Mouse (Mus musculus): ENCODE measurements around the gene Cfap299.

Gene Cfap299

DNA sequence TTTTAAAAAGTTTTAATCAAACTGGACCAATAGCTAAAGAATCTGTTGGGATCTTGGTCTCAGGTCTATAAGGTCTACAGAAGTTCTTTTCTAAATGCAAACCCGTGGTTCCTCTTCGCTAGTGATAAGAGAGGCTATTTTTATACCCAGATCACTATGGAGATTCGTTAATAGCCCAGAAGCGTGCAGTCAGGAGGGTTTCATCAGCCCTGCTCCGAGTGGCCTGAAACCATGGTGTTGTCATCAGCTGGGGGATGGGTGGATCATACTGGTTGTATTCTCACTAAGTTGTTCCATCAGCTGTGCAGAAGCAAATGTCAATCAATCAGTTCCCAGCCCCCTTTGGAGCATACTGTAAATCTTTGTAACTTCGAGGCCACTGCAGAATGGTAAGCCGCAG is 193.9 kb downstream of the Cfap299 start:
- WGBS, result 58% methylated on average over 7 of the region's 7 CpGs

DNA sequence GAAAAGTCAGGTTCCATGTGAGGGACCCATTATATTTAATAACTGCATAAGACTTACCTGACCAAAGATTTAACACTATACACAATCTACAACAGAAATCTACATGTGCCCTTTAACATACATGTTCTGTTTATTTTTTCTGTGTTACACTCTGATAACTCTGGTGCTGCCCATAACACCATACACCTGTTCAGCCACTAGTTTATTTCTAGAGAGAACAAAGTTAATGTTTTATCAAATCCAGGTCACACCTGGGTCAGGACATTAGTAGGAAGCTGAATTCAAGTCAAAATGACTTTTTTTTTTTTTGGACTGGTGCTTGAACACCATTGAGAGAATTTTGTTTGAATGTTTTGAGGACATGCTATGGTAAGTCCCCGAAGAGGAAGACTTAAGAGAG is 194.7 kb downstream of the Cfap299 start:
- 95% methylated on average over 1 of the region's 1 CpGs for WGBS

DNA sequence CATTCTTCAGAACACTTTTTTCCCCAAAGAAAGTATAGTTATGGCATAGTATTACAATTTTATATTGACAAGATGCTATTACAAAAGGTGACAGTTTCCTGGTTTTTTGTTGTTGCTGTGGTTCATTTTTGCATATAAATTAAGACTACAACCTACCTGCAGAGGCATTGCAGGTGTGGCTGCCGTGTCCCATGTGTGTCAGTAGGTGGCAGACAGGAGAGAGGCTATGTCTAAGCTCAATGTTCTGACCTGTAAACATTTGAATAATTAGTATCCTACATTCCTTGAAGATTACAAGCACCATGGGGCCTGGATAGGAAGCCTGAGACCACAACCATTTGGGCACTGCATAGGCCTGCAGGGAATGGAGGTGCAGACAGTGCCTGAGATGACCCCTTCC is 212.2 kb downstream of the Cfap299 start:
- WGBS, result 88% methylated on average over 1 of the region's 1 CpGs

DNA sequence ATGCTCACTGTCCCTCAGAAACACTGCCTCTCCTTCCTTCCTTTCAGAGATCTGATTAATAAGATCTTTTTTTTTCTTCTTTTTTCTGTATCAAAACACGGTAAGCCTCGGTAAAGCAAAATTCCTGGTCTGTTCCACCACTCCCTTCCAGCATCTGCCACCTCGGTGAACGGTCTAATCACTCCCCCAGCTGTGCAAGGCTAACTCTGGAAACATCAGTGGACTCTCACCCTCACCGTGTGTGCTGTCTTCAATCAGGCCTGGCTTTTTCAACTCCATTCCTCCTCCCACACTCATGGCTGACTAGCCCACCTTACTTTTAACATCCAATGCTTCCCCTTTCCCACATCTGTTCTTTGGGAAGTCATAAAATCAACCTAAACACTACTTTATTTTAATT is 221.2 kb downstream of the Cfap299 start:
- 76% methylated on average over 5 of the region's 5 CpGs for WGBS

DNA sequence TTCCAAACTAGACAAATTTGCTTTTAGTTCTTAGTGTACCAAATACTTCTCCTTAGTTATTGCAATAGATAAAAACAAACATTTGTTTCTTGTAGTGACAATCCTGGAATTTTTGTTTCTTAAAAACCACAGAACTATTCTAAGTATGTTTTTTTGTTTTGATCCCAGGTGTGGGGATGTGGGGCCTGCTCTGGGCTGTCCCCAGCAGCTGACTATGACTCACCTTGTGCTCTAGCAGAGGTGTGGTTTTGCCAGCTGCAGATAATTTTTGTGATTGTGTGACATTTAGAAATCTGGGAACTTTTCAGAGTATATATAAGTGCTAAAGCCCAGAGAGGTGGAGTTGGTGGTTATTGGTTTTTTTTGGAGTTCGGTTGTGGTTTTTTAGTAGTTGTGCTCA is 221.8 kb downstream of the Cfap299 start:
- WGBS, result 94% methylated on average over 1 of the region's 1 CpGs

DNA sequence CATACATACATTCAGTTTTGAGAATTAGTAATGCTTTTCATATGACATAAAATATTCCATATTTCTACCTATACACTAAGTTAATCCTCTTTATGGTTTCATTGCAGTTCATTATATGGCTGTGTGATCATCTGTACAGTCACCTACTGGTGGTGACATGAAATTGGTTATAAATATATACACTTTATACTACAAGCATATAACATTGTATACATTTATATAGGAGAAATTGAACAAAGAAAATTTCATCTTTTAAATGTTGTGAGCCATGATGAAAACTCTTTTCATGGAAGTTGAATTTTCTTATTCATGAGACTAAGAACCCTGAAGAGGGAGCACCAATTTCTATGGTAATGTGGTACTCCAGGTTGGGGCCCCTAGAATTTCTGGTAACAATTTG is 223.3 kb downstream of the Cfap299 start, which contains the start of gene Gm11111:
Gene Gm11111, plus strand, starts transcription at position 301 of the 400 bp plus-strand sequence.

DNA sequence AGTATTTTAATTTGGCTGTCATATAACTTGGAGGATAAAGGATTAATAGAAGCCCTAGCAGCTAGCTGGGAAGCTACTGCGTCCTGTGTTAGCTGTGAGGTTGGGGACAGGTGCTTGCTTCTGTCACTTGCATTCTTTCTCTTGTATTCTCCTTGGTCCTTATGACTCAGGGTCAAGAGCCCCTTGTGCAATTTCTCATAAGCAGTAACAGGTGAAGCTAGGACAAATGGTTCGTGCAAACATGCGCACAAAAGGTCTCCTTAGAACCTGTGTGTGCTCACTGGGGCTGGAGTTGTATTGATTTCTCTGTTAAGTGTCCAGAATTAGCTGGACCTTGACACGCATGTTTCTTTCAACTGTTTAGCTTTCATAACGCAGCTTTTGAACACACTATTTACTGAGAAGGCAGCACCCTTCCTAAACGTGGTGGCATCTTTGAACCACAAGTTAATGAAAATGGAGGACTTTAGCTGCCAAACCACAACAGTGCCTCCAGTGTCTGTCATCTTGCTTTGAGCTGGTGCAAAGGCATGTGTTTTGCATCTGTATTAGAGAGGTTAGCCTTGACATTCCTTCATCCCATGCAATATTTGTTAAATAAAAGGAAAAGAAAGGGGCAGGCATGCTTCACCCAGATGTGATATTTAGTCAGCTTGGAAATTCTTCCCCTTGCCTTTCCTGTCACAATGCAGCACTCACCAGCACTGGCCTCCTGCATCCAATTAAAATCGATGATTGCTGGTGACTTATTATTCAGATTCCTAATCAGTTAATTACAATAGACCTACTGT is 223.9 kb downstream of the Cfap299 start:
- 73% methylated on average over 7 of the region's 7 CpGs for WGBS

DNA sequence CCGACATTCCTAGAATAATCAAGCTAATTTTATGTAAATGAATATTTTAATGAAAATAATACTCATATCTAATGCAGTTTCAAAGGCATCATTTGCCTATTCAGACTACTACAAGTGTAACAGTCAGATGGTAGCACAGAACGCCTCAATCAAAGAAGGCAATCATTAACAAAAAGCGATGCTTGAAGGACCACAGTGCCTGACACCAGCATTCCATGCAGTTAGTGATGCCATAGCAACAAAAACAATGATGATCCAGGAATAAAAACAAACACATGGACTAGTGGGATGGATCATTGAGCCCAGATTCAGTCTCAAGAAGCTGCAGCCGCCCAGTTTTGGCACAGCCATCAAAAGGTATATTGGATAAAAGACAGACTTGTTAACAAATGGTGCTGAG is 232.2 kb downstream of the Cfap299 start:
- 75% methylated on average over 4 of the region's 4 CpGs for WGBS

DNA sequence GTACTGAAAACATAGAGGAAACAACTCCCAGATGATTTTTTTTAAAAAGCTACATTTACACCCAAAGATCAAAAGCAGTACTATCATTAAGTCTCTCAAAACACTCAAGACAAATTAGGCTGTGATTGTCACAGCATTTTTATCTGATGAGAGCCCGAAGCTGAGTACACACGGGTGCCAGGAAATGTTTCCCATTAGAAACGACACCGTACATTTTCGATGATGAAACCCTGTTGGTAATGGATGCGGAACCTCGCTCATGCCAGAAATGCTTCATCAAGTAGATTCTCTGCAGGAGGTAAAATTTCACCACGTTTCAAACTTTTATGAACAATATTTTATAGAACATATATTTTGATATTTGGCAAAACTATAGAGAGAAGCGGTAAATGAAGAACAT is 233.7 kb downstream of the Cfap299 start:
- 78% methylated on average over 9 of the region's 9 CpGs for WGBS

DNA sequence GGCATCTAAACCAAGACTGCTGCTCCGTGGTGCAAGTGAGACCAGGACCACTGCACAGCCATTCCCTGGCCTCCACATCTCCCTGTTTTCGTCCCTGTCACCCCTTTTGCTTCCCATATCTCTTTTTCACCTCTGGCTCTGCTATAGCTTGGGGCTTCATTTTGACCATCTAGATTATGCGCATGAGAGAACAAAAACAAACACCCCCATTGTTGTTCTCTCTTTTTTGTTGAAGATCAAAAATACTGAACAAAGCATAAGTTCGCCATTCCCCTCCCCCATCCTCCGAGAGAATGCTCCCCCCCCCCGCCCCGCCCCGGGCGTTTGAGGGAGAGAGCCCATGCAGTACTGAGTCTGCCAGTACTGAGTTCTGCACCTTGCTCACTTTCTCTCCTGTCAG is 234.7 kb downstream of the Cfap299 start:
- WGBS, result 25% methylated on average over 9 of the region's 9 CpGs

DNA sequence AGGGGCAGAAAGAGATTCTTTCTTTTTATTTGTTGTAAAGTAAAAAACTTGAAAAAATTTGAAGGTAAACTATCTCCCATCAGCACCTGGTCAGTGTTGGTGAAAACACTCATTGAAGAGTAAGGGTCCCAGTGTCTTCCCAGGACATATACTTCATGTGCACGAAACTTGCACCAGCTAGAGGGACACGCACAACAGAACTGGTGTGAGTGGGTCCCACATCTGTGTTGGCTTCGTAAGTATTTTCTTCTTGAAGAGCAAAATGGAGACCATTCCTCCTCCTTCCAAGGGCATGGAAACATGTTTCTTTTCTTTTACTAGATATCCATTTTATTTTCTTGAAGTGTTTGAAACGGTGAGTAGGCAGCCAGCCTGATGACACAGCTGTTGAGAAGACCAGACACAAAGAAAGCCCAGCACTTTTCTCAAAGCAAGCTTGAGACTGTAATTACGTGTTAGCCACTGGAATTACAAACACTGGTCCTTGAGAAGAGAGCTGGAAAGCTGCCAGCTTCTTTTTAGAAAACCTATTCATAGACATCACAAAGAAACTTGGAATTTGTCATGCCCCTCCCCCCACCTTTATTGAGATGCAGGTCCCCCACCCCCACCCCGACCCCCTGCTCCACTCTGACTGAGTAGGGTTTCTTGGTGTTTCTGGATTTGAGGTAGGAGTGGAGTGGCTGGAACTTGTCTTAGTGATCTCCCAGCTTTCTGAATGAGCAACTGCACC is 237.5 kb downstream of the Cfap299 start:
- 45% methylated on average over 6 of the region's 6 CpGs for WGBS

DNA sequence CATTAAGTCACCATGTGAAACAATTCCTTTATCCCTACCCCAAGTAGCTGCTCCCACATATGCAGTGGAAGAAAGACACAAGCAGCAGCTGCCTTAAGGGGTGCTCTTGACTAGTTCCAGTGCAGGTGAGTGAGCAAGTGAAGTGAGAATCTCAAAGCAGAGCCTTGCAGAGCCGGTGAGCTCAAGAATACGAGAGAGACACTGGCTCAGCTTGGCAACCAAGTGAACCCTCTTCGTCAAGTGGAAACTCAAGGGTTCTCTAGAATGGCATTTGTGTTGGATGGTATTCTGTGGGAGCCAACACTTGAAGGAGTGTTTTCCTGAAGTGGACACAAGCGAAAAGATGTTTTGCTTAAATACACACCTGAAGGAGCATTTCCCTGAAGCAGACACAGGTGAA is 239.4 kb downstream of the Cfap299 start:
- 96% methylated on average over 4 of the region's 4 CpGs for WGBS

DNA sequence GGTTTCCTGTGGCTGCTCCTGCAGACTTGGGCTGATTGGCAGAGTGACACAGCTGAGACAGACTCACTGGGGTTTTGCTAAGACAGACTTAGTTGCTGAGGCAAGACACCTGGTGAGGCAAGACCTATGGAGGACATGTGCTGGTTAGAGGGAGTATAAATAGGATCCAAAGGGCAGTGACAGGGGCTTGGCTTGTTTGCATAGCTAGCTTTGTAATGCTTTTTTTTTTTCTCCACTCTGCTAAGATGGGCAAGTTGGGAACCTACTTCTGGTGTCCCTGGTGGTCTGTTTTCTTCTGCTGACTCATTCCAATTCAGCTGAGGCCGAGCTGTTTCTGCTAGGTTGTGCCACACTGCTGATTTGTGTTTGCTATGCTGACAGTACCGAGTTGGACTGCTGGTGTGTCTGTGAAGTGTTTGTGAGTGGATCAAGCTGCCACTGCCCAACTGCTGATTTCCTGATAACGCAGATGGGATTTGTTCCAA is 240.0 kb downstream of the Cfap299 start:
- 71% methylated on average over 3 of the region's 3 CpGs for WGBS

DNA sequence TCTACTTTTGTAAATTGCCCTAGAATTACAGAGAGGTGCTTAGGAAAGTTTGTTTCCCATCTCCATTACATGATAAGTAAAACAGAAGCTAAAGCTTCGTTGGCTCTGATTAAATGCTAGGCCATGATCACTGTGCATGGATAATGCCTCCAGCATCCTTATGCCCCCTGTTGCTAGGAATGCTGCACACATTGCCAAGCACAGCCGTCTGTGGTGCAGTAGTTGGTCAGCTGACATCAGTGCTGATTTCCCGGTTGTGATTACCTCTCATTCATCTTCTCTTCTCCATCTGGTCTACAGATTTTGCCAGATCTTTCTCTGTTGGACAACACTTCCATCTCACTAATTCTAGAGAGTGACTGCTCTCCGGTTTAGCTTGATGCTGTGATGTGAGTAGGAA is 243.3 kb downstream of the Cfap299 start:
- 40% methylated on average over 4 of the region's 4 CpGs for WGBS

DNA sequence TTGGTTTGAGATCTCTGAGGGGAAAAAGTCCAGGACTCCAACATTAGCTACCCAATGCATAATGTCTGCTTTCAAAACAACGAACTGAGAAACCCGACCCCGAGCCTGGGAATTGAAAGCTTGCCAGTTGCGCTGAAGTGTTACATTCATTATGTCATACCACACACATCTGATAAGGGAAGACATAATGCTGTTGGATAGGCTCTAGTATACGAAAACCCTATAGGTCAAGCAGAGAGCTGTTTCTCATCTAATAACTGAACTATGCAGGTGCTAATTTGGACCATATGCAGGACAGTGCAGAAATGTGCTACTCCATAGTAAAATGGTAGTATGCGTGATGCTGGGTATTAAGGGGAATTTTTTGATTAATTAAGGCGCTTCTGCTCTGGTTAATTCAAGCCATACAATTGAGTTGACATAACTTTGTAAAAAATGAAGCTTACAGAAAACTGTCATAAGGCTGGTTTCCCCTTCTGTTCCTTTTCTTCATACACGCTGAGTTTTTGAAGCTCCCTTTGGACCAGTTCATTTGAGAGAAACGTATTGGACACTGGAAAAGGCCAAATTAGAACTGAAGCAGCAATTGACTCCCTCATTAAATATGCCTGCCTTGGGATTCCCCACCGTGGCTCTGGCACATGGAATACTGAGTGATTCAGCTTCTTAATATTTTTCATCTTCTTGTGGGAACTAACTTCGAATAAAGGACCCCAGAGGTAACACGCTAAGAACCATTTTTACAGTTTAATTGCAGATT is 245.8 kb downstream of the Cfap299 start:
- WGBS, result 46% methylated on average over 12 of the region's 12 CpGs

DNA sequence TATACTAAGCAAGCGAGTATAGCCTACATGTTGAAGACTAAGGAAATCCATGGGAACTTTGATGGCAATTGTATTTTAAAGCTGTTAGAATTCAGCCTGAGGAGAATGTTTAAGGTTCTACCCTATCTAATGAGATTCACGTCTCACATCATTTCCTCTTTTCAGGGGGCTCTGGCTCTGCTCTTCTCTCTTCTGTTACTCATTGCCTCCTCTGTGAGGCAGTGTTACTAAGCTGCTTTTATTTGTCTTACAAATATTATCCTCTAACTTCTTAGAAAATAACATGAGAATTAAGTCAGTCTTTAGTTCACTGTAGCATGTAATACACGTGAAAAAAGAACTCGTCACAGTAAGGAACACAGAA is 246.3 kb downstream of the Cfap299 start:
- 67% methylated on average over 4 of the region's 4 CpGs for WGBS

DNA sequence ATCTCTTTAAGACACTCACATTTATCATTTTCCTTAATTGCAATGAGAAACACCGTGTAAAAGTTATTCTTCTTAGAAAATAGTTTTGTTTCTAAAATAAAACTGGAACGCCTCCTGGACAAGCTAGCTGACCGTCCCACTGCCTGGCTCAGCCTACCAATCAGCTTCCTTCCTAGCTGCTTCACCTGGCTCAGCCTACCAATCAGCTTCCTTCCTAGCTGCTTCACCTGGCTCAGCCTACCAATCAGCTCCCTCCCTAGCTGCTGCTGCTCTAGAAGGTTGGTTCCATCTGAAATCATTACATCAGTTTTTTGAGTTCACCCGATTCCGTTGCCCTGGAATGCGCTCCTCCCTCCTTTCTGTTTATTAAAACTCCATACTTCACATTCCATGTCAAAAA is 247.4 kb downstream of the Cfap299 start:
- 92% methylated on average over 6 of the region's 6 CpGs for WGBS

DNA sequence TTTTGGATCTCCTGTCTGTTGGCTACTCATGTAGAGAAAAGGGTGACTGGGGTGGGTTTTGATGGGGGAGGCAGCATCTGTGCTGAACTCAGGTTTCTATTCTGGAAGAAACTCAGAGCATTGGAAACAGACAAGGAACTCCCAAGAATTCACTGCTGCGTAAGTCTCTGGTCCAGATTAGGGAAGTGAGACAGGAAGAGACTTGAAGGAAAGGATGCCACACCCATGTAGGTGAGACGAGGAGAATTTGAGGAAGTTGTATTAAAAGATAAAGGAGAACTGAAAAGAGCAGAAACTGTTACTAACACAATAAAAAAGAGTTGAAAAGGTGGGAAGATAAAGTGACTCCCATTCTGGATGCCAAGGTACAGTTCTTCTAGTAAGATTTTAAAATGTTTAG is 249.3 kb downstream of the Cfap299 start:
- WGBS, result 71% methylated on average over 2 of the region's 2 CpGs

DNA sequence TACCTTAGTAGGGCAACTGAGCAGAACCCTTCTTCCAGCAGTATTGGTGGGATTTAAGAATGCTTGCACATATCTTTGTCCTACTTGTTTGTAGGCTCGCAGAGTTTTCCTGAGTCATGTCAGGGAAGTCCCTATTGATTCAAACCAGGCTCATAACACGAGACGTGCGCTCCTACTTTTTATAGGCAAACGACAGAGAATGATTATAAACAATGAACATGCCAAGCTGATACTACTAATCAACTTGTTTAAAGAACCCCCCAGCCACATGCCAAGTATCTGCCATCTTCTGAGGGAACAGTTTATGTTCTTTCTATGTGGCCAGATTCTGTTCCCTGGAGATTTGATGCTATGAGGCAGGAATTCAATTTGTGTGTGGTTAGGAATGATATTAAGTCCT is 251.7 kb downstream of the Cfap299 start:
- WGBS, result 50% methylated on average over 5 of the region's 5 CpGs

DNA sequence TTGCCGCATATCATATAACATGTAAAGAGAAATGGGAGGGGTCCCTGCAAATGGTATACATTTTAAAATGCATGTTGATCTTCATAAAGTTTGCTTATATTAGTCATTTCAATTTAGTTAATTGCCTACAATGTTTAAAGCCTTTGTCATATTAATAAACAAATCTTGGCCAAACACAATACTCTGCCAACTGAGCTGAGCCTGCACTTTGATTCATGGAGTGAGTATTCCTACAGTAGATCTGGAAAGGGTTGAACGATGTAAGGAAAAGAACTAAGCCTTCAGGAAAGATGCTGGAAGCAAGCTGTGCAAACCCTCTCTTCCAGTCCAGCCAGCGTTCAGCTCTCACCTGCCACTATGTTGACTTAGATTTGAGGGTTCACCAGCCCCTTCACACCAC is 252.9 kb downstream of the Cfap299 start:
- WGBS, result 89% methylated on average over 3 of the region's 3 CpGs

DNA sequence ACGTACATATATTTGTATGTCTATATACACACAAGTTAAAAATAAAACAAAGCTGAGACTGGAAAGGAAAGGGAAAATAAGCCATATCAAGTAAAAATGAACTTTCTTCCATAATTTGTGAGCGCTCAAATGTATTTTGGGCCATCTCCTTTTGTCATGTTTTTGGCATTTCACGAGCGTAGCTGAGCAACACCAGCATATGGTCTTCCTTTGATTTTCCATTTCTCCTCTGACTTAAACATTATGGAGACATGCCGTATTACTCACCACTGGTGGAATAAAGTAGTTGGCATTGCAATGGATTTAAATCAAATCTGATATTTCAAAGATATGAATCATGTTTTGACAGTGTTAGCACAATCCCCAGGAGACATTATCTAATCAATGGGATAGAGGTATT is 284.4 kb downstream of the Cfap299 start:
- WGBS, result 68% methylated on average over 5 of the region's 5 CpGs

DNA sequence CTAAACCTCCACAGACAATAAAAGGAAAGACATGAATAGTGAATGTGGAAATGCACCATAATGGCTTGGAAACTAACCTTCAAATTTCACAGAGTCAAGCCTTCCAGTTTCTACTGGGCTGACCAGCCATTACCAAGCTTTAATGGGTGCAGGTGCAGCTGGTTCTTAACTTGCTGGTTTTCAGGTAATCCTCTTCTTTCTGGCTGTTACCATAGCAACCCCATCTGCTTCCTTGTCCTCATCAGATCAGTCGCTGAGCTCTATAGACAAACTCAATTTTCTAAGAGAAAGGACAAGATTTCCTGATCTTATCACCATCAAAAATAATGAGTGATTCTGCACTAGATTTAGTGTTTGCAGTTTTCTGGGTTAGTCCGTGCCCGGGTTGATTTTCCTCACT is 287.8 kb downstream of the Cfap299 start:
- 55% methylated on average over 3 of the region's 3 CpGs for WGBS

DNA sequence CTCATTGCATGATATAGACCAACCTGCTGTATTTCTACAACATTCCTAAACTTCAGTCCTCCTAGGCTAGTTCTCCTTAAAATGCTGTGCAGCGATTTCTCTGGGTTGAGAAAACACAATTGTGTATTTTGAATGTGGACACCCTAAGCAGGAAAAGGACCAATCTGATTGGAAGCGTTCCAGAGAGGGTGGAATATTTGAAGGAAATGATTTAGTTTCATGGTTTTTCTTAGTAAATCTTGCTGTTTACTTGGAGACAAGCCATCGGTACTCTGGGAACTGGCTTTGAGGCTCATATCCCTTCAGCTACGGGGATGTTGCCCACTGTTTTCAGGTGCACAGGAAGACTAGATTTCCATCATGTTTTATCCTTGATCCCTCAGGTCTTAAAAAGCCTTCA is 288.3 kb downstream of the Cfap299 start:
- 59% methylated on average over 4 of the region's 4 CpGs for WGBS
